Mouse (Mus musculus): ENCODE results near the gene Hist2h4. TPM values are rescaled to one million over a fixed set of nuclear protein-coding genes. Genes with fewer than 3 reads are reported as not detected.
"Not testable (repeated sequence)": the region's sequence is repeated elsewhere in the genome, so short reads cannot be mapped to it uniquely, and the experiment has no call there.

The Hist2h4 gene
- polyA plus RNA-seq, 1 experiment from 2014 or later, result 5.8 TPM

DNA sequence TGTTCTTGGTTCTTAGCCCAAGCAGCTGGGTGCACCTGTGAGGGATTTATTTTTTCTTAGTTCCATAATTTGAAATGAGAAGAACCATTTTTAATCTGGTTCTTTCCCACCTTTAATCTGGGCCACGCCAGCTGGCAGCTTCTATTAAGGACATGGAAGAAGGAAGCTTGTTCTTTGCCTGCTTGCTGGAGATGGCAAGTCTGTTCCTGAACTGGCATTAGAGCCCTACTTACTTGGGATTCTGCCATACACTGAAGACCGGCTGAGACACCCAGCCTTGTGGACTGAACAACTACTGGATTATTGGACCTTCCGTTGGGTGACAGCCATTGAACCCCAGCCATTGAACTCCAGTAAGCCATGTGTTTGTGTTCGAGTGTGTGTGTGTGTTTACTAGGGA lies 40.3 kb downstream of the Hist2h4 start:
- Histone ChIP-seq H3K27me3 (ENCODE audit: control insufficient read depth, insufficient read depth, low read length) (no peaks in the 10 kb centered on the region), H3K4me1 (replicated peaks; ENCODE audit: control insufficient read depth, insufficient read depth, low read length) (peaks cover 6% of the 10 kb centered on the region), H3K4me3 (ENCODE audit: low read depth, low read length) (no peak overlapping the region), H3K9ac (ENCODE audit: low read depth, low read length) (no peak overlapping the region), H3K36me3 (ENCODE audit: control insufficient read depth, insufficient read depth, low read length) (no peaks in the 10 kb centered on the region), H3K27ac (ENCODE audit: low read depth, low read length) (no peak overlapping the region), H3K4me2 (replicated peaks; ENCODE audit: low read depth, low read length) (no peak overlapping the region), H3K9me3 (ENCODE audit: control insufficient read depth, low read length) (no peaks in the 10 kb centered on the region)
- ATAC-seq (ENCODE audit: low FRiP score) (no peak), DNase-seq (ENCODE audit: low spot score) (no peak)
- 90% methylated on average over 4 of the region's 4 CpGs for WGBS

DNA sequence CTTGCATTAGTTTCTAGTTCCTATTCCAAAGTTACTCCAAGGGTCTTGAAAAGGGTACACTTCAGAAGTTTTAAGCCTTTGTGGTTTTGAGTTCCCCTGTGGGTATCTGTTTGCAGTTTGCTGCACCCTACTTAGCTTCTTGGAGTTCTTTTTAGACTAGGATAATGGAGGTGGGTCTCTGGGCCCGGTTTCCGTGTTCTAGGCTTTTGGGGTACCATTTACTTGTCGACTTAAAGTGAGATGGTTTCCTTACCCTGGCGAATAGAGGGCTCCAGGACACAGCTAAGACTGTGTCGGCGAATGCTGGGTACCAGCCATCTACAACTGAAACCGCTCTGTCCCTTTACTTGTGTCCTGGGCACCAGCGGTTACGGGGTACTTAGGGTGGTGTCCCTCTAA lies 41.5 kb downstream of the Hist2h4 start:
- WGBS, result 20% methylated on average over 9 of the region's 9 CpGs
- peaks cover 6% of the 10 kb centered on the region for H3K4me1 ChIP-seq (replicated peaks; ENCODE audit: control insufficient read depth, insufficient read depth, low read length)

DNA sequence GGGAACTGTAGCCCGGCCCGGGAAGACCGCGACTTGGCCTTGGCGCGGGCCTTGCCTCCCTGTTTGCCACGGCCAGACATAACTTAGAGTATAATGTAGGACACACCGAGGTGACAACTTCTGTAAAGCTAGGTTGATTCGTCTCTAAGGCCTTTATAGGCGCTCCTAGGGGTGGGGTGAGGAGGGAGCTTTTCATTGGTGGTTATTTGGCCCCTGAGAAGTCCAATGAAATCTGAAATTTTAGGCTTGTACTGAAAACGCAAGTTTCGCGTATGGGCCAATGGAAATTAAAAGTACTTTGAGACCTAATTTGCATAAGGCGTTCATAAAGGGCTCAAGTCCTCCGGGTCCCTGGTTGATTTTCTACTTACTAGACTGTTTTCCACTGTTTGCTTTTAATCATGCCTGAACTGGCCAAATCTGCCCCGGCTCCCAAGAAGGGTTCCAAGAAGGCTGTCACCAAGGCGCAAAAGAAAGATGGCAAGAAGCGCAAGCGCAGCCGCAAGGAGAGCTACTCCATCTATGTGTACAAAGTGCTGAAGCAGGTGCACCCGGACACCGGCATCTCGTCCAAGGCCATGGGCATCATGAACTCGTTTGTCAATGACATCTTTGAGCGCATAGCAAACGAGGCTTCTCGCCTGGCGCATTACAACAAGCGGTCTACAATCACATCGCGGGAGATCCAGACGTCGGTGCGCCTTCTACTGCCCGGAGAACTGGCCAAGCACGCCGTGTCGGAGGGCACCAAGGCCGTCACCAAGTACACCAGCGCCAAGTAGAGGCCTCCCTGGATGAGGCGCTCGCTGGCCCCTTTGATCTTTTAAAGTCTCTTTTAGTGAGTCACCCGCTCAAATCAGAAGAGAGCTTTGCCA lies 42.1 kb downstream of the Hist2h4 start, which contains the start of the genes Hist2h2ac and Hist2h2be:
Hist2h2ac (minus strand) TSS at position 116 of the 875 bp plus-strand sequence.
Hist2h2be (plus strand) TSS at position 355 of the 875 bp plus-strand sequence.
- peak within 1 kb of the TSS; percentile 84 for H3K9ac ChIP-seq (ENCODE audit: low read depth, low read length)
- no peaks in the 10 kb centered on the region for H3K36me3 ChIP-seq (ENCODE audit: control insufficient read depth, insufficient read depth, low read length)
- ATAC-seq (ENCODE audit: low FRiP score) (peak; percentile 82), DNase-seq (ENCODE audit: low spot score) (peak; percentile 83)
- WGBS, result under 1% methylated on average over 43 of the region's 43 CpGs
- no peaks in the 10 kb centered on the region for H3K27me3 ChIP-seq (ENCODE audit: control insufficient read depth, insufficient read depth, low read length)
- H3K4me2 ChIP-seq (replicated peaks; ENCODE audit: low read depth, low read length), result peak within 1 kb of the TSS; percentile 87
- H3K27ac ChIP-seq (ENCODE audit: low read depth, low read length), result peak within 1 kb of the TSS; percentile 96
- H3K4me1 ChIP-seq (replicated peaks; ENCODE audit: control insufficient read depth, insufficient read depth, low read length), result peaks cover 6% of the 10 kb centered on the region
- H3K4me3 ChIP-seq (ENCODE audit: low read depth, low read length), result peak within 1 kb of the TSS; percentile 62
- H3K9me3 ChIP-seq (ENCODE audit: control insufficient read depth, low read length), result no peaks in the 10 kb centered on the region

More for the DNA sequence above, 41.5 kb downstream of the Hist2h4 start:
- Histone ChIP-seq H3K36me3 (ENCODE audit: control insufficient read depth, insufficient read depth, low read length) (no peaks in the 10 kb centered on the region), H3K9ac (ENCODE audit: low read depth, low read length) (peak overlapping the region; percentile 84), H3K4me2 (replicated peaks; ENCODE audit: low read depth, low read length) (peak overlapping the region; percentile 87), H3K4me3 (ENCODE audit: low read depth, low read length) (peak overlapping the region; percentile 62), H3K27ac (ENCODE audit: low read depth, low read length) (peak overlapping the region; percentile 96), H3K27me3 (ENCODE audit: control insufficient read depth, insufficient read depth, low read length) (no peaks in the 10 kb centered on the region), H3K9me3 (ENCODE audit: control insufficient read depth, low read length) (no peaks in the 10 kb centered on the region)
- DNase-seq (ENCODE audit: low spot score) (peak; percentile 37), ATAC-seq (ENCODE audit: low FRiP score) (no peak)

DNA sequence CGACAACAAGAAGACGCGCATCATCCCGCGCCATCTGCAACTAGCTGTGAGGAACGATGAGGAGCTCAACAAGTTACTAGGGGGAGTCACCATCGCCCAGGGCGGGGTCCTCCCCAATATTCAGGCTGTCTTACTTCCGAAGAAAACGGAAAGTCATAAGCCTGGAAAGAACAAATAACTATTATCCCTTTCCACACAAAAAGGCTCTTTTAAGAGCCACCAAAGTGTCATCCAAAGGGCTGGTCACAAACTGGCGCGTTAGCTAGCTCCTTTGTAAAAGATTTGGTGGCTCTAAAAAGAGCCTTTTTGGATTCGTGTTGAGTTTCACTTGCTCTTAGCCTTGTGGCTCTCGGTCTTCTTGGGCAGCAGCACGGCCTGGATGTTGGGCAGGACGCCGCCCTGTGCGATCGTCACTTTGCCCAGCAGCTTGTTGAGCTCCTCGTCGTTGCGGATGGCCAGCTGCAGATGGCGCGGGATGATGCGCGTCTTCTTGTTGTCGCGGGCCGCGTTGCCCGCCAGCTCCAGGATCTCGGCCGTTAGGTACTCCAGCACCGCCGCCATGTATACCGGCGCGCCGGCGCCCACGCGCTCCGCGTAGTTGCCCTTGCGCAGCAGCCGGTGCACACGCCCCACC lies 42.9 kb downstream of the Hist2h4 start:
- not testable (repeated sequence) for H3K27me3 ChIP-seq (ENCODE audit: control insufficient read depth, insufficient read depth, low read length); H3K4me1 ChIP-seq (replicated peaks; ENCODE audit: control insufficient read depth, insufficient read depth, low read length); H3K9me3 ChIP-seq (ENCODE audit: control insufficient read depth, low read length); H3K36me3 ChIP-seq (ENCODE audit: control insufficient read depth, insufficient read depth, low read length)
- DNase-seq (ENCODE audit: low spot score), result peak; percentile 62
- H3K4me3 ChIP-seq (ENCODE audit: low read depth, low read length), result peak overlapping the region; percentile 62
- peak overlapping the region; percentile 96 for H3K27ac ChIP-seq (ENCODE audit: low read depth, low read length)
- H3K4me2 ChIP-seq (replicated peaks; ENCODE audit: low read depth, low read length), result peak overlapping the region; percentile 87
- peak overlapping the region; percentile 84 for H3K9ac ChIP-seq (ENCODE audit: low read depth, low read length)
- peak; percentile 27; the same call in 1 of the 2 replicates for ATAC-seq (ENCODE audit: low FRiP score)
- WGBS, result under 1% methylated on average over 27 of the region's 47 CpGs

DNA sequence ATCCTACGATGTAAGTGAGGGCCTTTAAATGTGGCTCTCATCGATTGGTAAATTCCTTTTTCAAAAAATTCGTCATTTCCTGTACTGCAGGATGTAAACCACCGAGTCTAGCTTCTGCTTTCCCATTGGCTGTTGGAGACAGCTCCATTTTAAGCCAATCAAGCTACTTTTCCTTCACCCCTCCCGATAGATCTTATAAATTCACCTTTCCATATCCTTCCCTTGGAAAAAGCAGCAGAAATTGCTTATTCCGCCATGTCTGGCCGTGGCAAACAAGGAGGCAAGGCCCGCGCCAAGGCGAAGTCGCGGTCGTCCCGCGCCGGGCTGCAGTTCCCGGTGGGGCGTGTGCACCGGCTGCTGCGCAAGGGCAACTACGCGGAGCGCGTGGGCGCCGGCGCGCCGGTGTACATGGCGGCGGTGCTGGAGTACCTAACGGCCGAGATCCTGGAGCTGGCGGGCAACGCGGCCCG lies 43.4 kb downstream of the Hist2h4 start, which contains the start of the genes Bola1 and Hist2h2ab:
Bola1 (minus strand) TSS at position 49 of the 470 bp plus-strand sequence.
Hist2h2ab (plus strand) TSS at position 205 of the 470 bp plus-strand sequence.
- Histone ChIP-seq H3K4me2 (replicated peaks; ENCODE audit: low read depth, low read length) (peak within 1 kb of the TSS; percentile 87), H3K9me3 (ENCODE audit: control insufficient read depth, low read length) (no peaks in the 10 kb centered on the region), H3K4me3 (ENCODE audit: low read depth, low read length) (peak within 1 kb of the TSS; percentile 62), H3K27me3 (ENCODE audit: control insufficient read depth, insufficient read depth, low read length) (no peaks in the 10 kb centered on the region), H3K9ac (ENCODE audit: low read depth, low read length) (peak within 1 kb of the TSS; percentile 84), H3K36me3 (ENCODE audit: control insufficient read depth, insufficient read depth, low read length) (no peaks in the 10 kb centered on the region), H3K4me1 (replicated peaks; ENCODE audit: control insufficient read depth, insufficient read depth, low read length) (peaks cover 6% of the 10 kb centered on the region), H3K27ac (ENCODE audit: low read depth, low read length) (peak within 1 kb of the TSS; percentile 96)
- under 1% methylated on average over 37 of the region's 37 CpGs for WGBS
- peak; percentile 88 for ATAC-seq (ENCODE audit: low FRiP score)
- DNase-seq (ENCODE audit: low spot score), result peak; percentile 76

GRCm38 (mm10) chr3:96219191-96219641 lies 43.9 kb downstream of the Hist2h4 start:
- Histone ChIP-seq H3K9ac (ENCODE audit: low read depth, low read length) (peak overlapping the region; percentile 84), H3K4me2 (replicated peaks; ENCODE audit: low read depth, low read length) (peak overlapping the region; percentile 87), H3K9me3 (ENCODE audit: control insufficient read depth, low read length) (no peaks in the 10 kb centered on the region), H3K4me3 (ENCODE audit: low read depth, low read length) (peak overlapping the region; percentile 62), H3K27me3 (ENCODE audit: control insufficient read depth, insufficient read depth, low read length) (no peaks in the 10 kb centered on the region), H3K27ac (ENCODE audit: low read depth, low read length) (peak overlapping the region; percentile 96), H3K36me3 (ENCODE audit: control insufficient read depth, insufficient read depth, low read length) (no peaks in the 10 kb centered on the region), H3K4me1 (replicated peaks; ENCODE audit: control insufficient read depth, insufficient read depth, low read length) (peaks cover 6% of the 10 kb centered on the region)
- ATAC-seq (ENCODE audit: low FRiP score) (peak; percentile 47), DNase-seq (ENCODE audit: low spot score) (no peak)
- WGBS, result under 1% methylated on average over 12 of the region's 12 CpGs

Other genes with a start within 250 kb of the Hist2h4 start
- gene Vps45, start 204.8 kb downstream of the Hist2h4 start, polyA plus RNA-seq (2014; fragmentation: Nextera tagmentation; extraction: Ambion mirVana), result 27.4 and 27.9 TPM in 2 replicates
- gene Otud7b, start 158.8 kb downstream of the Hist2h4 start, polyA plus RNA-seq (2014; fragmentation: Nextera tagmentation; extraction: Ambion mirVana), result 10.0 and 10.8 TPM in 2 replicates
- gene Mtmr11, start 101.3 kb downstream of the Hist2h4 start, polyA plus RNA-seq (2014; fragmentation: Nextera tagmentation; extraction: Ambion mirVana), result 14.1 and 16.0 TPM in 2 replicates
- 187 and 199 TPM in 2 replicates for gene Sf3b4, start 91.0 kb downstream of the Hist2h4 start, polyA plus RNA-seq (2014; fragmentation: Nextera tagmentation; extraction: Ambion mirVana)
- 10.8 and 13.0 TPM in 2 replicates for gene Sv2a, start 82.2 kb downstream of the Hist2h4 start, polyA plus RNA-seq (2014; fragmentation: Nextera tagmentation; extraction: Ambion mirVana)
- 73.3 and 77.6 TPM in 2 replicates for gene Bola1, start 43.6 kb downstream of the Hist2h4 start, polyA plus RNA-seq (2014; fragmentation: Nextera tagmentation; extraction: Ambion mirVana)
- gene Hist2h2ab, start 43.4 kb downstream of the Hist2h4 start, polyA plus RNA-seq (2014; fragmentation: Nextera tagmentation; extraction: Ambion mirVana), result 1.4 and 3.0 TPM in 2 replicates
- gene Hist2h2ac, start 42.4 kb downstream of the Hist2h4 start, polyA plus RNA-seq (2014; fragmentation: Nextera tagmentation; extraction: Ambion mirVana), result 9.6 and 12.7 TPM in 2 replicates
- 7.4 and 7.7 TPM in 2 replicates for gene Hist2h2be, start 42.2 kb downstream of the Hist2h4 start, polyA plus RNA-seq (2014; fragmentation: Nextera tagmentation; extraction: Ambion mirVana)
- 8.4 and 10.0 TPM in 2 replicates for gene Hist2h3c2, start 24.2 kb downstream of the Hist2h4 start, polyA plus RNA-seq (2014; fragmentation: Nextera tagmentation; extraction: Ambion mirVana)
- gene Hist2h2aa2, start 23.0 kb downstream of the Hist2h4 start, polyA plus RNA-seq (2014; fragmentation: Nextera tagmentation; extraction: Ambion mirVana), result 61.8 and 63.0 TPM in 2 replicates
- gene Hist2h2aa1, start 17.8 kb downstream of the Hist2h4 start, polyA plus RNA-seq (2014; fragmentation: Nextera tagmentation; extraction: Ambion mirVana), result 11.8 and 14.6 TPM in 2 replicates
- 0.64 and 0.90 TPM in 2 replicates for gene Hist2h3c1, start 16.6 kb downstream of the Hist2h4 start, polyA plus RNA-seq (2014; fragmentation: Nextera tagmentation; extraction: Ambion mirVana)
- 61.9 and 71.6 TPM in 2 replicates for gene Hist2h3b, start 5.3 kb upstream of the Hist2h4 start, polyA plus RNA-seq (2014; fragmentation: Nextera tagmentation; extraction: Ambion mirVana)
- 15.2 and 16.9 TPM in 2 replicates for gene Hist2h2bb, start 6.4 kb upstream of the Hist2h4 start, polyA plus RNA-seq (2014; fragmentation: Nextera tagmentation; extraction: Ambion mirVana)
- 1.3 and 1.9 TPM in 2 replicates for gene Fcgr1, start 30.7 kb upstream of the Hist2h4 start, polyA plus RNA-seq (2014; fragmentation: Nextera tagmentation; extraction: Ambion mirVana)
- not detected in 2 replicates for gene BC107364, start 189.0 kb upstream of the Hist2h4 start, polyA plus RNA-seq (2014; fragmentation: Nextera tagmentation; extraction: Ambion mirVana)